Mouse (Mus musculus) small intestine, adult 2 months (tissue): ENCODE measurements at regions not wholly inside any gene's neighbourhood (a gene's known extent, or its start where the extent isn't known, plus 50 kb on each side); places are given as distances from the start of the nearest gene placed in this dataset.

Experiments
- CTCF ChIP-seq: fragments of 200-500 bp; IDR thresholded peaks from 2 replicates; pipeline ENCODE4 v1.5.1; 2012; ENCODE audit warnings: low read depth, mild to moderate bottlenecking, control low read depth, inconsistent platforms, low read length, moderate library complexity, mixed read lengths; ENCODE audit not compliant: insufficient replicate concordance, insufficient read length; ENCODE audit errors: extremely low read depth
- POLR2A ChIP-seq: fragments of 200-500 bp; IDR thresholded peaks from 2 replicates; pipeline ENCODE4 v1.6.1; 2012; ENCODE audit warnings: low read depth, mild to moderate bottlenecking, control low read depth, inconsistent platforms, low read length, moderate library complexity

- TF ChIP-seq CTCF (no peak), POLR2A (no peak)
Observed at GRCm38 (mm10) chr14:76724826-76725225, 168.1 kb upstream of the Serp2 start.
